In genomic region chr7:30730064-30730722, GRCm38 (mm10) we compare ENCODE assay signal across 9 mouse cellular contexts. TPM values are rescaled to one million over a fixed set of nuclear protein-coding genes. Genes with fewer than 3 reads are reported as not detected.
A peak's percentile ranks its signal among the peaks of the same experiment; 100 is the strongest.
DNase-seq lines count a peak whose midpoint lies in the region; ATAC-seq and TF ChIP-seq lines count a peak whose summit lies in the region.
"Not testable (repeated sequence)": the region's sequence is repeated elsewhere in the genome, so short reads cannot be mapped to it uniquely, and the experiment has no call there.
"Had no signal": no experiment of that assay in that cellular context is flagged by ENCODE, and none has a peak within 500 bp of the region (broad histone marks: within the 10 kb centered on the region; RNA-seq: fewer than 3 reads in every experiment).

No protein-coding gene starts in this region.

- peaks cover 11% of the 10 kb centered on the region for H3K36me3 ChIP-seq in forebrain, embryonic 16.5 days (ENCODE audit: control insufficient read depth, insufficient read depth)
- H3K36me3 ChIP-seq in hindbrain, embryonic 13.5 days: peaks cover 57% of the 10 kb centered on the region
- H3K36me3 ChIP-seq in liver, embryonic 16.5 days (ENCODE audit: control insufficient read depth, insufficient read depth); stomach, postnatal 0 days (ENCODE audit: control insufficient read depth, insufficient read depth, low read length): not testable (repeated sequence)
- H3K36me3 ChIP-seq in midbrain, postnatal 0 days (ENCODE audit: insufficient read depth, low read length): peaks cover 17% of the 10 kb centered on the region

- ATAC-seq in forebrain, embryonic 16.5 days; hindbrain, embryonic 13.5 days (ENCODE audit: low FRiP score); liver, embryonic 16.5 days (ENCODE audit: low read depth); stomach, postnatal 0 days (ENCODE audit: low FRiP score, low TSS enrichment): not testable (repeated sequence)
- ATAC-seq in midbrain, postnatal 0 days (ENCODE audit: low FRiP score): peak; percentile 55

- H3K4me2 ChIP-seq in forebrain, embryonic 16.5 days (ENCODE audit: low read length): peak overlapping the region; percentile 58
- H3K4me2 ChIP-seq in hindbrain, embryonic 13.5 days: peak overlapping the region; percentile 75
- peak overlapping the region; percentile 87 for H3K4me2 ChIP-seq in liver, embryonic 16.5 days (ENCODE audit: low read depth, low read length)
- H3K4me2 ChIP-seq in midbrain, postnatal 0 days (ENCODE audit: low read depth, low read length, poor library complexity, severe bottlenecking): peak overlapping the region; percentile 80
- H3K4me2 ChIP-seq in stomach, postnatal 0 days (replicated peaks; ENCODE audit: low read depth): peak overlapping the region; percentile 85

- H3K27me3 ChIP-seq in forebrain, embryonic 16.5 days (replicated peaks; ENCODE audit: control insufficient read depth, insufficient read depth, low read length); hindbrain, embryonic 13.5 days; liver, embryonic 16.5 days (ENCODE audit: control insufficient read depth, insufficient read depth, low read depth, low read length); midbrain, postnatal 0 days (ENCODE audit: insufficient read depth, low read length); stomach, postnatal 0 days (ENCODE audit: control insufficient read depth, insufficient read depth, low read length): not testable (repeated sequence)

- peak overlapping the region; percentile 72 for H3K4me3 ChIP-seq in forebrain, embryonic 16.5 days (replicated peaks; ENCODE audit: low read length)
- peak overlapping the region; percentile 78 for H3K4me3 ChIP-seq in hindbrain, embryonic 13.5 days
- peak overlapping the region; percentile 87 for H3K4me3 ChIP-seq in layer of hippocampus, adult 2 months
- H3K4me3 ChIP-seq in liver, embryonic 16.5 days (ENCODE audit: low read depth, low read length): peak overlapping the region; percentile 78
- peak overlapping the region; percentile 72 for H3K4me3 ChIP-seq in midbrain, postnatal 0 days (ENCODE audit: low read depth, low read length)
- H3K4me3 ChIP-seq in stomach, postnatal 0 days (ENCODE audit: low read depth, low read length): peak overlapping the region; percentile 74

- peak overlapping the region; percentile 80 for H3K9ac ChIP-seq in forebrain, embryonic 16.5 days (replicated peaks; ENCODE audit: low read depth, low read length)
- peak overlapping the region; percentile 83 for H3K9ac ChIP-seq in hindbrain, embryonic 13.5 days
- peak overlapping the region; percentile 81 for H3K9ac ChIP-seq in liver, embryonic 16.5 days (ENCODE audit: low read depth, low read length)
- H3K9ac ChIP-seq in midbrain, postnatal 0 days (replicated peaks; ENCODE audit: low read length, poor library complexity, severe bottlenecking): peak overlapping the region; percentile 86
- peak overlapping the region; percentile 80 for H3K9ac ChIP-seq in stomach, postnatal 0 days (ENCODE audit: low read length)

- TF ChIP-seq EP300 in stomach, postnatal 0 days (optimal IDR thresholded peaks at IDR 0.05): not testable (repeated sequence)

- WGBS in forebrain, embryonic 16.5 days: 6% methylated on average over 11 of the region's 22 CpGs
- WGBS in hindbrain, embryonic 13.5 days: 18% methylated on average over 10 of the region's 22 CpGs
- 23% methylated on average over 14 of the region's 22 CpGs for WGBS in liver, embryonic 16.5 days (ENCODE audit: insufficient replicate concordance)
- 10% methylated on average over 8 of the region's 22 CpGs for WGBS in midbrain, postnatal 0 days
- WGBS in stomach, postnatal 0 days: 19% methylated on average over 14 of the region's 22 CpGs

- H3K4me1 ChIP-seq in forebrain, embryonic 16.5 days (replicated peaks; ENCODE audit: control insufficient read depth, insufficient read depth, low read length): peaks cover 22% of the 10 kb centered on the region
- peaks cover 36% of the 10 kb centered on the region for H3K4me1 ChIP-seq in hindbrain, embryonic 13.5 days (replicated peaks)
- peaks cover 16% of the 10 kb centered on the region for H3K4me1 ChIP-seq in liver, embryonic 16.5 days (ENCODE audit: control insufficient read depth, low read depth, low read length)
- peaks cover 12% of the 10 kb centered on the region for H3K4me1 ChIP-seq in midbrain, postnatal 0 days (ENCODE audit: insufficient read depth, low read length)
- not testable (repeated sequence) for H3K4me1 ChIP-seq in stomach, postnatal 0 days (replicated peaks; ENCODE audit: control insufficient read depth, insufficient read depth)

- DNase-seq in ZHBTc4 (ENCODE audit: low read depth, low spot score): peak; percentile 36
- DNase-seq in embryo, embryonic 10.5 days (ENCODE audit: low spot score): peak; percentile 10
- not testable (repeated sequence) for DNase-seq in layer of hippocampus, adult 2 months (ENCODE audit: low spot score in 2 of 2); stomach, postnatal 0 days (ENCODE audit: low spot score)
- peak; percentile 63 for DNase-seq in midbrain, postnatal 0 days (ENCODE audit: low spot score)

- peak overlapping the region; percentile 92 for H3K27ac ChIP-seq in forebrain, embryonic 16.5 days (ENCODE audit: low read length)
- peak overlapping the region; percentile 95 for H3K27ac ChIP-seq in hindbrain, embryonic 13.5 days
- H3K27ac ChIP-seq in layer of hippocampus, adult 2 months: peak overlapping the region; percentile 92; the same call in 1 of the 2 replicates
- peak overlapping the region; percentile 86 for H3K27ac ChIP-seq in liver, embryonic 16.5 days (ENCODE audit: low read length)
- peak overlapping the region; percentile 83 for H3K27ac ChIP-seq in midbrain, postnatal 0 days (ENCODE audit: low read depth, low read length)
- peak overlapping the region; percentile 85 for H3K27ac ChIP-seq in stomach, postnatal 0 days (replicated peaks)

- TF ChIP-seq CTCF in layer of hippocampus, adult 2 months (conservative IDR thresholded peaks at IDR 0.05); midbrain, postnatal 0 days (IDR thresholded peaks at IDR 0.05); stomach, postnatal 0 days (IDR thresholded peaks at IDR 0.05; ENCODE audit: low read depth): not testable (repeated sequence)

- H3K9me3 ChIP-seq in forebrain, embryonic 16.5 days (ENCODE audit: control insufficient read depth, low read length); hindbrain, embryonic 13.5 days; liver, embryonic 16.5 days (replicated peaks; ENCODE audit: control insufficient read depth, low read length); midbrain, postnatal 0 days (ENCODE audit: low read length); stomach, postnatal 0 days (ENCODE audit: control insufficient read depth, low read length): not testable (repeated sequence)

RNA-seq across cellular contexts. Expression of gene Tmem147, which starts 0.9 kb away (rescaled TPM):
- 202 and 214 TPM in 2 replicates for polyA plus RNA-seq in forebrain, embryonic 16.5 days (2015; fragmentation: Nextera tagmentation; extraction: Ambion mirVana)
- 232 and 243 TPM in 2 replicates for polyA plus RNA-seq in hindbrain, embryonic 13.5 days (2015; fragmentation: Nextera tagmentation; extraction: Ambion mirVana)
- total RNA-seq in layer of hippocampus, adult 2 months (2021): 100 to 1,000 TPM; 108 to 112 TPM
- 94.1 and 96.0 TPM in 2 replicates for polyA plus RNA-seq in liver, embryonic 16.5 days (2015; fragmentation: Nextera tagmentation; extraction: Ambion mirVana)
- 166 and 167 TPM in 2 replicates for total RNA-seq in midbrain, postnatal 0 days (2014; rRNA removed)
- polyA plus RNA-seq in midbrain, postnatal 0 days (2015; fragmentation: Nextera tagmentation; extraction: Ambion mirVana): 290 and 318 TPM in 2 replicates
- 210 and 221 TPM in 2 replicates for polyA plus RNA-seq in stomach, postnatal 0 days (2015; fragmentation: Nextera tagmentation; extraction: Ambion mirVana)

RNA-seq across cellular contexts. Expression of gene Gapdhs, which starts 13.3 kb away (rescaled TPM):
- 0.68 and 1.1 TPM in 2 replicates for polyA plus RNA-seq in forebrain, embryonic 16.5 days (2015; fragmentation: Nextera tagmentation; extraction: Ambion mirVana)
- 1.3 and 1.7 TPM in 2 replicates for polyA plus RNA-seq in hindbrain, embryonic 13.5 days (2015; fragmentation: Nextera tagmentation; extraction: Ambion mirVana)
- total RNA-seq in layer of hippocampus, adult 2 months (2021): not detected
- polyA plus RNA-seq in liver, embryonic 16.5 days (2015; fragmentation: Nextera tagmentation; extraction: Ambion mirVana): 0.14 TPM in 1 of 2 replicates, not detected in the other
- total RNA-seq in midbrain, postnatal 0 days (2014; rRNA removed): not detected in 2 replicates
- 0.79 and 0.80 TPM in 2 replicates for polyA plus RNA-seq in midbrain, postnatal 0 days (2015; fragmentation: Nextera tagmentation; extraction: Ambion mirVana)
- 0.27 and 0.30 TPM in 2 replicates for polyA plus RNA-seq in stomach, postnatal 0 days (2015; fragmentation: Nextera tagmentation; extraction: Ambion mirVana)
- total RNA-seq: granulocyte monocyte progenitor cell, adult 5-6 weeks had no signal

RNA-seq across cellular contexts. Expression of gene Atp4a, which starts 18.2 kb away (rescaled TPM):
- polyA plus RNA-seq in forebrain, embryonic 16.5 days (2015; fragmentation: Nextera tagmentation; extraction: Ambion mirVana): 1.3 and 2.4 TPM in 2 replicates
- 1.2 and 1.6 TPM in 2 replicates for polyA plus RNA-seq in hindbrain, embryonic 13.5 days (2015; fragmentation: Nextera tagmentation; extraction: Ambion mirVana)
- under 1 TPM; 0.38 to 0.47 TPM for total RNA-seq in layer of hippocampus, adult 2 months (2021)
- polyA plus RNA-seq in liver, embryonic 16.5 days (2015; fragmentation: Nextera tagmentation; extraction: Ambion mirVana): 4.1 and 4.4 TPM in 2 replicates
- 0.82 and 2.3 TPM in 2 replicates for total RNA-seq in midbrain, postnatal 0 days (2014; rRNA removed)
- polyA plus RNA-seq in midbrain, postnatal 0 days (2015; fragmentation: Nextera tagmentation; extraction: Ambion mirVana): 2.7 and 2.8 TPM in 2 replicates
- 601 and 695 TPM in 2 replicates for polyA plus RNA-seq in stomach, postnatal 0 days (2015; fragmentation: Nextera tagmentation; extraction: Ambion mirVana)

RNA-seq across cellular contexts. Expression of gene Sbsn, which starts 21.1 kb away (rescaled TPM):
- polyA plus RNA-seq in forebrain, embryonic 16.5 days (2015; fragmentation: Nextera tagmentation; extraction: Ambion mirVana): 2.2 and 2.3 TPM in 2 replicates
- 1.3 and 1.7 TPM in 2 replicates for polyA plus RNA-seq in hindbrain, embryonic 13.5 days (2015; fragmentation: Nextera tagmentation; extraction: Ambion mirVana)
- 1 to 10 TPM; 4.9 to 6.1 TPM for total RNA-seq in layer of hippocampus, adult 2 months (2021)
- 0.05 and 0.20 TPM in 2 replicates for polyA plus RNA-seq in liver, embryonic 16.5 days (2015; fragmentation: Nextera tagmentation; extraction: Ambion mirVana)
- total RNA-seq in midbrain, postnatal 0 days (2014; rRNA removed): 2.4 and 4.0 TPM in 2 replicates
- 1.8 and 4.1 TPM in 2 replicates for polyA plus RNA-seq in midbrain, postnatal 0 days (2015; fragmentation: Nextera tagmentation; extraction: Ambion mirVana)
- polyA plus RNA-seq in stomach, postnatal 0 days (2015; fragmentation: Nextera tagmentation; extraction: Ambion mirVana): 438 and 453 TPM in 2 replicates

RNA-seq across cellular contexts. Expression of gene 2200002J24Rik, which starts 31.5 kb away (rescaled TPM):
- not detected in 2 replicates for polyA plus RNA-seq in forebrain, embryonic 16.5 days (2015; fragmentation: Nextera tagmentation; extraction: Ambion mirVana)
- not detected in 2 replicates for polyA plus RNA-seq in hindbrain, embryonic 13.5 days (2015; fragmentation: Nextera tagmentation; extraction: Ambion mirVana)
- not detected for total RNA-seq in layer of hippocampus, adult 2 months (2021)
- 0.57 and 0.90 TPM in 2 replicates for polyA plus RNA-seq in liver, embryonic 16.5 days (2015; fragmentation: Nextera tagmentation; extraction: Ambion mirVana)
- total RNA-seq in midbrain, postnatal 0 days (2014; rRNA removed): not detected in 2 replicates
- not detected in 2 replicates for polyA plus RNA-seq in midbrain, postnatal 0 days (2015; fragmentation: Nextera tagmentation; extraction: Ambion mirVana)
- 54.4 and 61.2 TPM in 2 replicates for polyA plus RNA-seq in stomach, postnatal 0 days (2015; fragmentation: Nextera tagmentation; extraction: Ambion mirVana)
- total RNA-seq: granulocyte monocyte progenitor cell, adult 5-6 weeks had no signal

Comparison
In these comparisons a context has a peak if more than half of its experiments do, and no peak if none do; other contexts are left out.
1. RNA of gene Atp4a, which starts 18.2 kb away (polyA plus RNA-seq): 601 to 695 TPM in stomach, postnatal 0 days; 4.1 to 4.4 TPM in liver, embryonic 16.5 days, 2.7 to 2.8 TPM in midbrain, postnatal 0 days, 1.3 to 2.4 TPM in forebrain, embryonic 16.5 days and 1.2 to 1.6 TPM in hindbrain, embryonic 13.5 days; every median in the first group is over 100 times any median in the second.
2. Peak in every context shown above with its lines, with median percentiles within 50 percentile points of each other: H3K27ac ChIP-seq, H3K4me2 ChIP-seq, H3K4me3 ChIP-seq and H3K9ac ChIP-seq.